Mouse (Mus musculus) mouse embryonic stem cell (cell line): ENCODE measurements around the gene Cox6b1.

ENCODE experiments used
- in situ Hi-C, 2 experiments: fragments of 300-500 bp; cut with MboI; formaldehyde crosslinking; loops; 1 replicate in 1 of 2; 3 replicates in 1 of 2; pipeline ENCODE4 v1.14.3; 2019 to 2020; ENCODE audit warnings: low sequenced_read_pairs in 2 of 2, low pct_unique_long_range_greater_than_20kb in 1 of 2, mixed read lengths in 1 of 2; ENCODE audit not compliant: unreplicated experiment in 1 of 2

The Cox6b1 gene

DNA sequence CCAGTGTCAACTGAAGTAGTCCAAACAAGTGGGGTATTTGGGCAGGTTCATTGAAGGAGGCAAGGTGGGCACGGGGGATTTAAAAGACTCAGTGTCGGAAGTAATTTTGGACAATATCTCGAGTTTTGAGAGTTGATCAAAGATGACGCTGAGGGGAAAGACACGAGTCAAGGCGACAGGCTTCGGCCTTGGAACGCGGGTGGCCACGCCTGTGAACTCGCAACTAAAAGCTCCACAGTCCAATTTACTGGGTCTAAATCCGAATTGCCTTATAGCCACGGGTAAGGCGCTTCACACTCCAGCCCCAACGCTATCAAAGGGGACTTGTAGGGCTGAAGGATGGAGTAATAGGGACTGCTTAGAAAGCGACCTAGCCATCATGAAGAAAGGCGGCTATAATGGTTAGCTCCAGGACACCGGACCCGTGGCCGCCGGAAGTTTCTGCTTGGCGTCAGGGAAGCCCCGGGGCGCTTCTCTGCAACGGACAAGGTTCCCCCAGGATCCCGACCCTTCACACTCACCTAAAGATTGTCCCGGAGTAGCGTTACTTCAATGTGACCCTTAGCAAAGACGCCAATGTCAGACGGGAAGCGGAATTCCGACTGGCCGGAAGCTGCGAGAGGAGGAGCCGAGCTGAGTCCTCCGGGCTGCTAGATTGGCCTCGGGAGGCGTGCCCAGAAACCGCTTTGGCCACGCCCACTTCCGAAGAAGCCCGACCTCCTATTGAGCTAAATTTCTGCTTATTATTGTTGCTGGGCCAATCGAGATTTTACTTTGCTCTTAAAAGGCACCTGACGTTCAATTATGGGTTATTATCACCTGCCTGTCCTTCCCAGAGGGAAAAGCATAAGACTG lies at the start of gene Cox6b1:
Cox6b1 (minus strand) TSS at position 622 of the 855 bp plus-strand sequence.
- in situ Hi-C loops = no loop called here

DNA sequence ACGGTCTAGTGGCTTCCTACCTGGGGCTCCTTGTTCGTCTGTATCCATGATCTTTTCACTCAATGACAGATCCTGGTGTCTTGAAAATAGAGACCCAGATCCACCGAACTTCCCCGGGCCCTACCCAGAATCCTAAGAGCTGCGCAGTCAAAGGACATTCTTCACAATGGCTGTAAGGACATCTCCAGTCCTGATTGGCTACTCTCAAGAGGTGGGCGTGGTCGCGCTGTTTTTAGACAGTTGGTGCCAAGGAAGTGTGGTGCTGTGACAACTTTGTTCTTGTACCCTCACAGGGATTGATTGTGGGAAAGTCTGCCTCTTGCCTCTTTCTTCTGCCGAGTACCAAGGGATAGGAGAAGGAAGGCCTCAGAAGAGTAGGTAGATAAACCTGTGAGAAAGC lies 45.5 kb upstream of the Cox6b1 start, which contains the start of gene Pmis2:
Pmis2 (minus strand) TSS at position 126 of the 400 bp plus-strand sequence.
- in situ Hi-C loops = no loop called here

DNA sequence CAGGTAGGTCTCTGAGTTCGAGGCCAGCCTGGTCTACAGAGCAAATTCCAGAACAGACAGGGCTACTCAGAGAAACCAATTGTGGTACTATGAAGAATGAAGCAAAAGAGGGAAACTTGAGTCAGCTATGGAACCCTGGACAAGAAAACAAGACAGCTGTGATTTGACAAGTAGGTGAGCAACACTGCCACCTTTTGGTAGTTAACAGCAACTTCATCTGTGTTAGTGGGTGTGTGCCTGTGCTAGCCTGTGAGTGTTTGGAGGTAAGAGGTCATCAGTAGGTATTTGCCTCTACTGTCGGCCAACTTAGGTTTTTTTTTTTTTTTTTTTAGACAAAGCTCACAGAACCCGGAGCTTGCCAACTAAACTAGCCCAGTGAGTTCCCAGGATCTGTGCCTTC lies 43.3 kb upstream of the Cox6b1 start:
- in situ Hi-C loops = no loop called here

DNA sequence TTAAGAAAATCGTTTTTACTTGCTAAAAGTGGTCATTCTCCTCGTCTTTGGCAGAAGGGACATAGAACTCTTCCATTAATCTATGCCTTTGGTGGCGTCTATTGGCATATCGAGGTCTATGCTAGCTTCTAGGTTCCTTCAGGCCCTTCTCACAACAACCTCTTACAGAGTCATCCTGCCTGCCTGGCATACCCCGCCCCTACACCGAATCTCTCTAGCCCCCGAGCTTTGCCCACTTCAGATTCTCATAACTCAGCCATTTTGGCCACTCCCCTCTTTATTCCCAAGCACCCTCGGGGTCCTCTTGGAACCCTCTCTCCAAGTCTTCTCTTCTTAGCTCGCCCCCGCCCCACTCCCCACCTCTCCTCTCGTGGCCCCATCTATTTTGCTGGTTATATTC lies 39.4 kb upstream of the Cox6b1 start:
- in situ Hi-C loops = no loop called here

DNA sequence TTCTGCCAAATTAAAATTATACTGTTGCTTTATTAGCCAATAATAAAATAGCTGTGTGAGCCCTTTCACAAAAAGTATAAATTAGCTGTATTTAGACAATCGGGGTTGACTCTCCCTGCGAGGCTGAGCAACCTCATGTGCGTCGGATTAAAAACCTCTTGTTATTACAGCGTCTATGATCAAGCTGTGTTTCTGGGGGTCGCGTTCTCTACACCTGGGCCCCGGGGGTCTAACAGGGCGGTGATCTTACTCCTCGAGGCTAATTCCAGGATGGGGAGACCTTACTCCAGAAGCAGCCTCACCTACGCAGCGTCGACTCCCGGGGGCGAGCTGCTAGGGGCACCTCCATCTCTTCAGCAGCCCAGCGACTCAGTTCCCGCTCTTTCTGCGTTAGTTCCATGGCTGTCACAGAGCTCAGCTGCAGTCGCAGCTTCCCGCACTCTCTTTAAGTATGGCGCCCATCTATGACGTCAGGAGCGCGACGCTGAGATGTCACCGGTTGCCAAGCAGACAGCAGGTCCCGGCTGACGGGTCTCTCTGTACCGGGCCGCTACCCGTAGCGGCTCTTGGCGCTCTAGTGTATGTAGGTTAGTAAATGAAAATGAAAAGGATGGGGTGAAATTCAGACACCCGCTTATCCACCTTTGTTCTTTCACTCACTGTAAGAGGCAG lies 38.7 kb upstream of the Cox6b1 start, which contains the start of gene Haus5:
Haus5 (minus strand) TSS at position 466 of the 672 bp plus-strand sequence.
- in situ Hi-C loops = no loop called here

DNA sequence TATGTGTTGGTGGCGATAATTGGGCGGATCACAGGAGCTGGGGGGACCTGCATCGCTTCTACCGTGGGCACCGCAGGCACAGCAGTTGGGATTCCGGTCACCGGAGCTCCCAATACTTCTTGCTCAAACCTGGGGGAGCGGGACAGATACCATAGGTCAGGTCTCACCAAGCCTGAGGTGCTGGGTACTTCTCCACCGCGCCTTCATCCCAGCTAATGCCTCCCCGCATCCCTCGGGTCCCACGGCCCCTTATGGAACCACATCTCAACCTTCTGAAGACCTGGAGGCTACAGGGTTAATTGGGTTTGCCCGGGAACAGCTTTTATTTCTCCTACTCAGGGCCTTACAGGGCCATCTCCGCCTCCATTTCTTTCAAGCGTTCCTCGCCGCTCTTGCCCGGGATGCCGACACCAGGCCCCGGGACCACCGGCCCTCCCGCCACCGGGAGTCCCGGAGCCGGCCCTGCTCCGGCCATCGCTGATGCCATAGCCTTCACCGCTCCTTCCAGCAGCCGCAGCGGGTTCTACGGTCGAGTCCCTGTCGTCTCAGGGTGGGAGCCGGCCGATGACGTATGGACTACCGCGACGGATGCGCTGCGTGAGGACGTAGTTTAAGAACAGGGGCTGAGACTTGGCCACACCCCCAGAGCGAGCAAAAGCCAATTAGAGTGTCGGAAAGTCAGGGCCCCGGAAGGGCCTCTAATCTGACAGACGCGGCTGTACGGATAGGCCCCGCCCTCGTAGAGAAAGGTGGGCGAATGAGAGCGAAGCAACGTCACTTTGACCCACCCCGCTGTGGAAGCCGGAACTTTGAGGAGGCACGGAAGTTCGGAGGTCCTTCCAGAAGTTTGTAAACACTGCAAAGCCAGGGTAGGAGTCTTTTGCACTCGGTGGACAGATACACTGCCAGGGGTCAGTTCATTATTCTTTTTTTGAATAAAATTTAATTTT lies 23.9 kb upstream of the Cox6b1 start, which contains the start of gene Rbm42:
Rbm42 (minus strand) TSS at position 727 of the 950 bp plus-strand sequence.
- in situ Hi-C loops = no loop called here

DNA sequence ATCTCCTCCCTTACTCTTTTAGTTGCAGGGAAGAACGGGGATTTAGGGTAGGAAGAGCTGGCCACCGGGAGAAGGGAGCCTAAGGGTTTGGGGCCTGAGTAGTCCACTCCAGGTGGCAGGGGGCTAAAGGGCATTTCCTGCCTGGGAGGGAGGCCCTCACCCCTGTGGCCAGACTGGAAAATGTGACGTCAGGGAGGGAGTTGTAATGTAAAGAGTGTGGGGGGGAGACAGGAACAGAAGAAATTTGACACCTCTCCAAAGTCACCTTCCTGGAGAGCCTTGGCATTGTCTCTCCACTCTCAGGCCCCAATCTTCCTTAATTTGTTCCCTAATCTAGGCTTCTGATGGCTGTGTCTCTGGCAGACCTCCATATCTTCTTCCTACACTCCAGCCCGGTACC lies 13.1 kb upstream of the Cox6b1 start:
- in situ Hi-C loops = no loop called here

- in situ Hi-C loops = no loop called here
These were observed 10.4 kb upstream of the Cox6b1 start for GRCm38 (mm10) chr7:30636395-30636794.

- in situ Hi-C loops = no loop called here
These were observed 9.8 kb upstream of the Cox6b1 start, which contains the start of gene Etv2 for GRCm38 (mm10) chr7:30635752-30636151. Gene Etv2 (minus strand): TSS chr7:30635852.

- in situ Hi-C loops = no loop called here
These were observed 8.7 kb upstream of the Cox6b1 start for GRCm38 (mm10) chr7:30634621-30635020.

GRCm38 (mm10) chr7:30633762-30634412 lies 7.9 kb upstream of the Cox6b1 start:
- in situ Hi-C loops = no loop called here

- in situ Hi-C loops = no loop called here
These were observed 3.1 kb upstream of the Cox6b1 start for GRCm38 (mm10) chr7:30629013-30629412.

GRCm38 (mm10) chr7:30626647-30627046 lies 696 bp upstream of the Cox6b1 start:
- in situ Hi-C loops = no loop called here

- in situ Hi-C loops = loop anchor here (5.0 kb wide), 1 partner anchor 127 kb away; the partner anchor contains the start of gene Prodh2 (in 2 of the 2)
These were observed 6.7 kb downstream of the Cox6b1 start for GRCm38 (mm10) chr7:30619202-30619601.

DNA sequence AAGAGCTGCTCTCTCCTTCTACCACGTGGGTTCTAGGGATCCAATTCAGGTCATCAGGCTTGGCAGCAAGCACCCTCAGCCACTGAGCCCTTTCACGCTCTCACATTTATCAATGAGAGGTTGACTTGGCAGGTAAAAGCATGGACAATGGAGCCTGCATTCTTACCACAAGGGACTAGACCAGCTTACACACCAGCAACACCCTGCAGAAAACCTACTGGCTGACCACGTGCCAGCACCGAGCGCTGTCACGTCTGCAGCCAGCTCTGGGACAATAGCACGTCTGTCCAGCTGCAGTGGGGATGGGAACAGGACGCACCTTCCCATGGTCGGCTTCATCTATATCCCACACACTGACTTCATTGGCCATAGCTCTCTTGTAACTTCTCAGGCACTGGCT lies 7.3 kb downstream of the Cox6b1 start:
- in situ Hi-C loops = loop anchor here (5.0 kb wide), 1 partner anchor 126 kb away; the partner anchor contains the start of gene Prodh2 (in 2 of the 2)

GRCm38 (mm10) chr7:30615049-30615760 lies 10.7 kb downstream of the Cox6b1 start:
- in situ Hi-C loops = loop anchor here (5.0 kb wide), 1 partner anchor 123 kb away; the partner anchor contains the start of gene Prodh2 (in 2 of the 2)

GRCm38 (mm10) chr7:30614454-30614853 lies 11.5 kb downstream of the Cox6b1 start:
- in situ Hi-C loops = no loop called here
